Mouse (Mus musculus) hematopoietic stem cell, adult 5-6 weeks (primary cell): ENCODE results near the gene Lmcd1. TPM values are rescaled to one million over a fixed set of nuclear protein-coding genes. Genes with fewer than 3 reads are reported as not detected.
"Not testable (repeated sequence)": the region's sequence is repeated elsewhere in the genome, so short reads cannot be mapped to it uniquely, and the experiment has no call there.

ENCODE experiments used
- ATAC-seq, 2 experiments: fragments of 125-278 bp in 1 of 2; replicated peaks in 1 of 2; 2 replicates each; pipeline ENCODE4 v1.8.0; 2016 to 2017; ENCODE audit warnings: inconsistent platforms in 2 of 2, mild to moderate bottlenecking in 2 of 2, moderate number of reproducible peaks in 2 of 2, low read depth in 1 of 2, moderate TSS enrichment in 1 of 2; ENCODE audit not compliant: low FRiP score in 2 of 2, poor library complexity in 2 of 2, severe bottlenecking in 2 of 2, insufficient read depth in 1 of 2, low TSS enrichment in 1 of 2
- total RNA-seq: library from RNA; stranded (forward); fragments of 172-1452, 232-1000 nt; gene quantifications from 2 replicates; pipeline ENCODE4 v1.2.3, GENCODE M21; 2017

Gene Lmcd1
- total RNA-seq, result 1.6 and 2.5 TPM in 2 replicates

- ATAC-seq, result peak; percentile 89 to 92
These were observed at the start of gene Lmcd1 for GRCm38 (mm10) chr6:112273501-112274205. Lmcd1 (plus strand) TSS chr6:112273758.

GRCm38 (mm10) chr6:112223877-112224632 is 49.5 kb upstream of the Lmcd1 start:
- ATAC-seq, result no peak

- no peak for ATAC-seq
These were observed 36.8 kb upstream of the Lmcd1 start for GRCm38 (mm10) chr6:112236775-112237174.

GRCm38 (mm10) chr6:112242216-112242615 is 31.3 kb upstream of the Lmcd1 start:
- no peak for ATAC-seq

- ATAC-seq, result no peak
These were observed 27.9 kb upstream of the Lmcd1 start for GRCm38 (mm10) chr6:112245639-112246038.

- ATAC-seq, result no peak
These were observed 26.9 kb upstream of the Lmcd1 start for GRCm38 (mm10) chr6:112246636-112247035.

- not testable (repeated sequence) for ATAC-seq
These were observed 19.6 kb upstream of the Lmcd1 start for GRCm38 (mm10) chr6:112253943-112254342.

GRCm38 (mm10) chr6:112254967-112255366 is 18.6 kb upstream of the Lmcd1 start:
- no peak for ATAC-seq

- no peak for ATAC-seq
These were observed 18.0 kb upstream of the Lmcd1 start for GRCm38 (mm10) chr6:112255388-112256225.

GRCm38 (mm10) chr6:112256599-112256998 is 17.0 kb upstream of the Lmcd1 start:
- no peak for ATAC-seq

- ATAC-seq, result no peak
These were observed 12.5 kb upstream of the Lmcd1 start for GRCm38 (mm10) chr6:112261089-112261488.

- no peak for ATAC-seq
These were observed 9.2 kb upstream of the Lmcd1 start for GRCm38 (mm10) chr6:112264321-112264720.

- ATAC-seq, result no peak
These were observed 6.9 kb upstream of the Lmcd1 start for GRCm38 (mm10) chr6:112266631-112267030.

GRCm38 (mm10) chr6:112267661-112268357 is 5.7 kb upstream of the Lmcd1 start:
- ATAC-seq, result no peak

GRCm38 (mm10) chr6:112274261-112275055 is 900 bp downstream of the Lmcd1 start:
- peak; percentile 87 to 91 for ATAC-seq

- no peak for ATAC-seq
These were observed 2.2 kb downstream of the Lmcd1 start for GRCm38 (mm10) chr6:112275731-112276245.
